Mouse (Mus musculus) brain, embryonic 14.5 days (tissue): ENCODE results near the gene Kirrel3.

ENCODE experiments used
- CTCF ChIP-seq: fragments of 200-500 bp; IDR thresholded peaks from 2 replicates; pipeline ENCODE4 v1.5.1; 2012; ENCODE audit warnings: inconsistent platforms, mild to moderate bottlenecking, moderate library complexity, borderline replicate concordance; ENCODE audit not compliant: insufficient read depth, insufficient read length; ENCODE audit errors: extremely low read depth
- POLR2A ChIP-seq: fragments of 200-500 bp; IDR thresholded peaks from 2 replicates; pipeline ENCODE4 v1.6.1; 2012; ENCODE audit warnings: mild to moderate bottlenecking, inconsistent platforms, borderline replicate concordance; ENCODE audit not compliant: poor library complexity, insufficient read depth, insufficient read length, severe bottlenecking; ENCODE audit errors: extremely low read depth

DNA sequence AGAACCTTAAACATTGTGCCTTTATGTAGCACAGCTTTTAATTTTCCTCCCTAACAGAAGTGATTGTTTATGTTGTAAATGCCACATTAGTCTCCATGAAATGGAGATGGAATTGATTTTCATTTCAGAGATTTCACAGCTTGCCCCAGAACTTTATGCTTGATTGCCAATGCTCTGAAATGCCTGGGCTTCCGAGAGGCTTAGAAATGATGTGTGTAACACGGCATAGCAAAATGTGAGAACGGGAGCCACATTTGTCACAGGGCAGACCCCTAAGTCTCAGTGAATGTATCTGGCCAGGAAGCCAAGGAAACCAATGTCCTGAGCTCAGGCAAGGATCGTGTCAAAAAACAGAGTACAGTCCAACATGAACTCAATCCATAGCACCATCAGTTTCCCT, 227.3 kb downstream of the Kirrel3 start:
- no peak for TF ChIP-seq CTCF
- TF ChIP-seq POLR2A = no peak
